Mouse (Mus musculus) myocyte (in vitro differentiated cells): ENCODE measurements around the gene Tnk1.

Experiments
- MYOG ChIP-seq, 3 experiments: IDR thresholded peaks; one replicate each; pipeline ENCODE4 v1.6.1; 2011; ENCODE audit warnings: control low read depth in 2 of 3, low read depth in 2 of 3, mild to moderate bottlenecking in 2 of 3; ENCODE audit not compliant: insufficient read length in 2 of 3, control insufficient read depth in 1 of 3, insufficient read depth in 1 of 3
- POLR2A ChIP-seq: IDR thresholded peaks from one replicate; pipeline ENCODE4 v1.6.1; 2011; ENCODE audit warnings: low read depth, mild to moderate bottlenecking, control low read depth, moderate library complexity; ENCODE audit not compliant: insufficient read length
- USF1 ChIP-seq: IDR thresholded peaks from one replicate; pipeline ENCODE4 v1.6.1; 2011; ENCODE audit warnings: low read depth, mild to moderate bottlenecking, control low read depth, moderate library complexity

- no peak for TF ChIP-seq USF1
- TF ChIP-seq MYOG (IDR thresholded peaks at IDR 0.05; ENCODE audit: control insufficient read depth in 1 of 3, insufficient read depth in 1 of 3, insufficient read length in 2 of 3, low read depth in 2 of 3) = no peak
- TF ChIP-seq POLR2A = no peak
Observed at GRCm38 (mm10) chr11:69895291-69895690, 36.8 kb upstream of the Tnk1 start, which contains the start of gene Acap1.
